Mouse (Mus musculus) left cerebral cortex, adult 8-10 months (tissue): ENCODE data around the gene Klhl31. TPM values are rescaled to one million over a fixed set of nuclear protein-coding genes. Genes with fewer than 3 reads are reported as not detected.

Source experiments
- DNase-seq, 2 experiments: peaks; one replicate each; pipeline ENCODE4 v3.0.0; 2022; ENCODE audit warnings: low spot score in 2 of 2
- total RNA-seq, 4 experiments: library from RNA; stranded (reverse); gene quantifications; 2 replicates each; pipeline ENCODE4 v1.2.4; 2022

The Klhl31 gene
- total RNA-seq = under 1 TPM; 0.14 to 0.43 (median 0.29) TPM

- DNase-seq = no peak
These were observed at the start of gene Klhl31 for GRCm38 (mm10) chr9:77636450-77636951. Klhl31 (plus strand) TSS chr9:77636500.

GRCm38 (mm10) chr9:77586806-77587591 lies 49.3 kb upstream of the Klhl31 start:
- DNase-seq = no peak

- no peak for DNase-seq
These were observed 48.7 kb upstream of the Klhl31 start for GRCm38 (mm10) chr9:77587616-77588015.

- DNase-seq = no peak
These were observed 46.8 kb upstream of the Klhl31 start for GRCm38 (mm10) chr9:77589496-77589895.

GRCm38 (mm10) chr9:77592423-77592822 lies 43.9 kb upstream of the Klhl31 start:
- peak in 1 of 2 experiments; percentile 36 for DNase-seq

- no peak for DNase-seq
These were observed 41.2 kb upstream of the Klhl31 start for GRCm38 (mm10) chr9:77595006-77595626.

GRCm38 (mm10) chr9:77596355-77596754 lies 39.9 kb upstream of the Klhl31 start:
- DNase-seq = peak in 1 of 2 experiments; percentile 74

- DNase-seq = no peak
These were observed 37.7 kb upstream of the Klhl31 start for GRCm38 (mm10) chr9:77598560-77598959.

- DNase-seq = peak in 1 of 2 experiments; percentile 22
These were observed 33.7 kb upstream of the Klhl31 start for GRCm38 (mm10) chr9:77602302-77603266.

GRCm38 (mm10) chr9:77603965-77604509 lies 32.3 kb upstream of the Klhl31 start:
- no peak for DNase-seq

GRCm38 (mm10) chr9:77607295-77607694 lies 29.0 kb upstream of the Klhl31 start:
- DNase-seq = no peak

- DNase-seq = no peak
These were observed 28.5 kb upstream of the Klhl31 start for GRCm38 (mm10) chr9:77607840-77608239.

GRCm38 (mm10) chr9:77610811-77611210 lies 25.5 kb upstream of the Klhl31 start:
- DNase-seq = no peak

- DNase-seq = no peak
These were observed 24.0 kb upstream of the Klhl31 start for GRCm38 (mm10) chr9:77612349-77612748.

- DNase-seq = no peak
These were observed 20.4 kb upstream of the Klhl31 start for GRCm38 (mm10) chr9:77615868-77616267.

GRCm38 (mm10) chr9:77616796-77617195 lies 19.5 kb upstream of the Klhl31 start:
- DNase-seq = no peak

- no peak for DNase-seq
These were observed 18.5 kb upstream of the Klhl31 start for GRCm38 (mm10) chr9:77617751-77618150.

- DNase-seq = no peak
These were observed 17.9 kb upstream of the Klhl31 start for GRCm38 (mm10) chr9:77618392-77618791.

- DNase-seq = no peak
These were observed 16.2 kb upstream of the Klhl31 start for GRCm38 (mm10) chr9:77620077-77620476.

- no peak for DNase-seq
These were observed 15.8 kb upstream of the Klhl31 start for GRCm38 (mm10) chr9:77620482-77620881.

GRCm38 (mm10) chr9:77622874-77623273 lies 13.4 kb upstream of the Klhl31 start:
- peak in 1 of 2 experiments; percentile 10 for DNase-seq
